Mouse (Mus musculus) kidney, adult 2 months (tissue): ENCODE data around the gene Hhatl.

Experiments used
- CTCF ChIP-seq: fragments of 200-500 bp; conservative IDR thresholded peaks from 2 replicates; pipeline ENCODE4 v1.5.1; 2011; ENCODE audit warnings: low read depth, mild to moderate bottlenecking, control low read depth, low read length, moderate library complexity, mixed read lengths; ENCODE audit not compliant: insufficient read depth, insufficient read length
- POLR2A ChIP-seq: fragments of 200-500 bp; IDR thresholded peaks from one replicate; pipeline ENCODE4 v1.6.1; 2011; ENCODE audit warnings: low read depth, low read length, control low read depth

GRCm38 (mm10) chr9:121830243-121830955, 38.1 kb upstream of the Hhatl start:
- TF ChIP-seq POLR2A (no peak), CTCF (peak; percentile 71)
